Mouse (Mus musculus) brain, embryonic 14.5 days (tissue): ENCODE measurements around the gene Adgrf5.

Source experiments
- CTCF ChIP-seq: fragments of 200-500 bp; IDR thresholded peaks from 2 replicates; pipeline ENCODE4 v1.5.1; 2012; ENCODE audit warnings: inconsistent platforms, mild to moderate bottlenecking, moderate library complexity, borderline replicate concordance; ENCODE audit not compliant: insufficient read depth, insufficient read length; ENCODE audit errors: extremely low read depth
- POLR2A ChIP-seq: fragments of 200-500 bp; IDR thresholded peaks from 2 replicates; pipeline ENCODE4 v1.6.1; 2012; ENCODE audit warnings: mild to moderate bottlenecking, inconsistent platforms, borderline replicate concordance; ENCODE audit not compliant: poor library complexity, insufficient read depth, insufficient read length, severe bottlenecking; ENCODE audit errors: extremely low read depth

DNA sequence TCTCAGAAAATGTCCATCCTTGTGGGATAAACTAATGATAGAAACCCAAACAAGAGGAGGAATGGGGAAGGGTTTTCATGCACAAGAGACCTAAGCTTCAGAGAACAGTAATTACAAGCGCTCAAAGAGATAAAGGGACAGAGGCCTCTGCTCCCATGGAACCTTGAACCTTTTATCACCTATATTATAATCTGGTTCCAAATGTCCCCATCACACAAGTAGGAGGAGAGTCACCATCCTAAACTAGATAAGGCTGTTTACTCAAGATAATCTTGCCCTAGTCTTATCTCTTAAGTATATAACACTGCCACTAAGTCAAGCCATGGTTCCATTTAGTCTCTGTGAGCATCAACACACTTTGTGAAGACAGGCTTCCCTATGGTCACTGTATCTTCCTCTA, 91.0 kb downstream of the Adgrf5 start:
- TF ChIP-seq CTCF (no peak), POLR2A (no peak)
